Comparison of ENCODE assay signal across 8 mouse cellular contexts in genomic region chr11:106673727-106674611, GRCm38 (mm10).
DNase-seq lines count a peak whose midpoint lies in the region; ATAC-seq and TF ChIP-seq lines count a peak whose summit lies in the region.

No protein-coding gene starts in this region.

- H3ac ChIP-seq in C2C12 (ENCODE audit: control insufficient read depth, insufficient read length, low read depth), result peak overlapping the region; percentile 12

- H3K9ac ChIP-seq in heart, postnatal 0 days (replicated peaks; ENCODE audit: low read depth, low read length), result no peak overlapping the region
- no peak overlapping the region for H3K9ac ChIP-seq in liver, embryonic 16.5 days (ENCODE audit: low read depth, low read length)

- peak; percentile 67 for DNase-seq in CD4-positive, CD25-positive, alpha-beta regulatory T cell, adult 2 months (ENCODE audit: low read depth, low spot score)
- DNase-seq in heart, postnatal 0 days (ENCODE audit: low spot score), result no peak
- DNase-seq in T-cell, adult 2 months (ENCODE audit: low spot score), result no peak
- no peak for DNase-seq in spleen, adult 12 weeks (ENCODE audit: low spot score)
- DNase-seq in right cerebral cortex, postnatal 25 days, result no peak

- no peaks in the 10 kb centered on the region for H3K9me3 ChIP-seq in heart, postnatal 0 days (replicated peaks; ENCODE audit: control insufficient read depth, low read length)
- no peaks in the 10 kb centered on the region for H3K9me3 ChIP-seq in liver, embryonic 16.5 days (replicated peaks; ENCODE audit: control insufficient read depth, low read length)

- TF ChIP-seq CTCF in C2C12 (IDR thresholded peaks at IDR 0.05; ENCODE audit: control insufficient read depth, insufficient read depth, insufficient read length), result no peak
- no peak for TF ChIP-seq CTCF in heart, postnatal 0 days (IDR thresholded peaks at IDR 0.05; ENCODE audit: low read depth)

- ATAC-seq in heart, postnatal 0 days (ENCODE audit: insufficient read depth, low read depth), result no peak
- ATAC-seq in liver, embryonic 16.5 days (ENCODE audit: low read depth), result no peak
- no peak for ATAC-seq in megakaryocyte-erythroid progenitor cell, adult 5-6 weeks (replicated peaks; ENCODE audit: low FRiP score, low TSS enrichment, poor library complexity, severe bottlenecking)

- peaks cover 58% of the 10 kb centered on the region for H3K4me1 ChIP-seq in heart, postnatal 0 days (ENCODE audit: control insufficient read depth, insufficient read depth)
- peaks cover 7% of the 10 kb centered on the region for H3K4me1 ChIP-seq in liver, embryonic 16.5 days (ENCODE audit: control insufficient read depth, low read depth, low read length)

- no peak overlapping the region for H3K4me3 ChIP-seq in C2C12 (ENCODE audit: insufficient read depth, poor library complexity, severe bottlenecking)
- no peak overlapping the region for H3K4me3 ChIP-seq in heart, postnatal 0 days (ENCODE audit: low read depth, low read length)
- H3K4me3 ChIP-seq in liver, embryonic 16.5 days (ENCODE audit: low read depth, low read length), result no peak overlapping the region

- H3K79me2 ChIP-seq in C2C12 (ENCODE audit: control insufficient read depth, insufficient read depth), result no peaks in the 10 kb centered on the region

- no peaks in the 10 kb centered on the region for H3K36me3 ChIP-seq in C2C12 (ENCODE audit: control insufficient read depth, insufficient read depth)
- H3K36me3 ChIP-seq in heart, postnatal 0 days (replicated peaks; ENCODE audit: control insufficient read depth, insufficient read depth, low read length), result no peaks in the 10 kb centered on the region; the same call in 1 of the 2 replicates
- no peaks in the 10 kb centered on the region for H3K36me3 ChIP-seq in liver, embryonic 16.5 days (ENCODE audit: control insufficient read depth, insufficient read depth)

- peak overlapping the region; percentile 94 for H3K27ac ChIP-seq in heart, postnatal 0 days (ENCODE audit: low read depth)
- 0 out of 2 replicates have a peak overlapping the region, but pooled peaks have one; percentile 3 for H3K27ac ChIP-seq in liver, embryonic 16.5 days (ENCODE audit: low read length)

- H3K27me3 ChIP-seq in C2C12 (ENCODE audit: control insufficient read depth, insufficient read depth, insufficient read length), result no peaks in the 10 kb centered on the region
- no peaks in the 10 kb centered on the region for H3K27me3 ChIP-seq in heart, postnatal 0 days (ENCODE audit: control insufficient read depth, insufficient read depth, low read length)
- H3K27me3 ChIP-seq in liver, embryonic 16.5 days (ENCODE audit: control insufficient read depth, insufficient read depth, low read depth, low read length), result no peaks in the 10 kb centered on the region

- no peaks in the 10 kb centered on the region for H3K79me3 ChIP-seq in C2C12 (ENCODE audit: low read depth)

- TF ChIP-seq EP300 in heart, postnatal 0 days (IDR thresholded peaks at IDR 0.05; ENCODE audit: low read depth), result no peak

- WGBS in heart, postnatal 0 days, result 57% methylated on average over 8 of the region's 8 CpGs
- WGBS in liver, embryonic 16.5 days (ENCODE audit: insufficient replicate concordance), result 51% methylated on average over 8 of the region's 8 CpGs

- peak overlapping the region; percentile 46 for H3K4me2 ChIP-seq in heart, postnatal 0 days (ENCODE audit: low read depth, low read length)
- H3K4me2 ChIP-seq in liver, embryonic 16.5 days (ENCODE audit: low read depth, low read length), result no peak overlapping the region

TF ChIP-seq in C2C12, 6 proteins besides CTCF, POLR2A, EP300 and RAD21:
- TF ChIP-seq FOSL1 (IDR thresholded peaks at IDR 0.05; ENCODE audit: insufficient read depth, low read length, poor library complexity, severe bottlenecking), result no peak
TF ChIP-seq in C2C12: peak in this region for 0.
